16 mouse cellular contexts compared by ENCODE assay signal in the genomic region with DNA sequence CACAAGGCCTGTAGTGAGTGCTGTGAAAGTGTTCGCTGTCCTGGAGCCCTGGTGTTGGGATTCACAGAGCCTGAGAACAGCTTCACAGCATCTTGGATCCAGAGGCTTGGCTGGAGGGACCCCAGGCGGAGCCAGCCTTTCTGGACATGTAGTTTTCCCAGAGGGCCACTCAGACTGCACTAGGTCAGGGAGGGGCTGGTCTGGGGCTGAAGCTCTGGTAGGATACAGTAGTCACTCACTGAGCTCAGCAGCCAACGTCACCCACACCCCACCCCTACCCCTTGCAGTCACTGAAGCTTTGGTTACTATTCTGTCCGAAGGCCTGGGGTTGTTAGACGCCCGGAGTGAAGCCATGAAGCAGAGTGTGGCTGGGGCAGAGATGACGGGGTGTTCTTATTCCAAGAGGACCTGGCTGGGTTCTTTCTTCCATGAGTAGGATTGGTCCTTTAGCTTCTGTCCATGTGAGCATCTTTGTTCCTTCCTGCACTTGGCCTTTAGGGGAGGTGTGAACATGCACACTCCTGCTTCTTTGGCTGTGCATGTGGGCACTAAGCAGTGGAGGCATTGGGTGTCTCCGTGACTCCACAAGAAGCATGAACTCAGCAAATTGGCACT. TPM values are rescaled to one million over a fixed set of nuclear protein-coding genes. Genes with fewer than 3 reads are reported as not detected.
DNase-seq lines count a peak whose midpoint lies in the region; ATAC-seq and TF ChIP-seq lines count a peak whose summit lies in the region.
"Had no signal": no experiment of that assay in that cellular context is flagged by ENCODE, and none has a peak within 500 bp of the region (broad histone marks: within the 10 kb centered on the region; RNA-seq: fewer than 3 reads in every experiment).

No protein-coding gene starts in this region.

- H3K27ac ChIP-seq in heart, embryonic 11.5 days (ENCODE audit: low read depth, low read length), result no peak overlapping the region
- H3K27ac ChIP-seq in midbrain, postnatal 0 days (ENCODE audit: low read depth, low read length), result no peak overlapping the region
- no peak overlapping the region for H3K27ac ChIP-seq in midbrain, embryonic 14.5 days (replicated peaks; ENCODE audit: low read depth, low read length)
- H3K27ac ChIP-seq in olfactory bulb, adult 2 months (ENCODE audit: insufficient read depth, low read depth, low read length), result no peak overlapping the region
- H3K27ac ChIP-seq: heart, embryonic 13.5 days; limb, embryonic 10.5 days; stomach, embryonic 15.5 days had no signal

- DNase-seq in heart, adult 18-20 months, result peak; percentile 57 to 72
- DNase-seq in midbrain, postnatal 0 days (ENCODE audit: low spot score), result no peak
- no peak for DNase-seq in midbrain, embryonic 14.5 days
- peak; percentile 72 for DNase-seq in gastrocnemius, postnatal 25 days
- DNase-seq in urinary bladder, postnatal 36 days (ENCODE audit: low spot score in 2 of 2), result no peak
- DNase-seq in thymus, postnatal 14 days, result no peak
- DNase-seq: forebrain, postnatal 0 days; kidney, adult 18-20 months; layer of hippocampus, adult 9-11 months had no signal

- no peak overlapping the region for H3K4me3 ChIP-seq in heart, embryonic 11.5 days (ENCODE audit: low read depth, low read length)
- no peak overlapping the region for H3K4me3 ChIP-seq in midbrain, postnatal 0 days (ENCODE audit: low read depth, low read length)
- no peak overlapping the region for H3K4me3 ChIP-seq in midbrain, embryonic 14.5 days (replicated peaks; ENCODE audit: low read depth, low read length)
- peak overlapping the region; percentile 2; the same call in 1 of the 2 replicates for H3K4me3 ChIP-seq in olfactory bulb, adult 2 months (ENCODE audit: insufficient read depth, low read depth, low read length)
- H3K4me3 ChIP-seq: heart, embryonic 13.5 days; limb, embryonic 10.5 days; stomach, embryonic 15.5 days had no signal

- H3K4me1 ChIP-seq in heart, embryonic 11.5 days (ENCODE audit: control insufficient read depth, insufficient read depth, low read length), result peaks cover 13% of the 10 kb centered on the region
- no peaks in the 10 kb centered on the region for H3K4me1 ChIP-seq in midbrain, postnatal 0 days (ENCODE audit: insufficient read depth, low read length)
- peaks cover 7% of the 10 kb centered on the region for H3K4me1 ChIP-seq in midbrain, embryonic 14.5 days (ENCODE audit: control insufficient read depth, insufficient read depth, low read length)
- peaks cover 12% of the 10 kb centered on the region for H3K4me1 ChIP-seq in olfactory bulb, adult 2 months (ENCODE audit: control insufficient read depth, insufficient read depth, low read length)

- no peak overlapping the region for H3K4me2 ChIP-seq in heart, embryonic 11.5 days
- peak overlapping the region; percentile 95; the same call in 1 of the 2 replicates for H3K4me2 ChIP-seq in midbrain, postnatal 0 days (ENCODE audit: low read depth, low read length, poor library complexity, severe bottlenecking)
- H3K4me2 ChIP-seq in midbrain, embryonic 14.5 days (ENCODE audit: low read length), result no peak overlapping the region
- H3K4me2 ChIP-seq: heart, embryonic 13.5 days; stomach, embryonic 15.5 days had no signal

- no peak for TF ChIP-seq CTCF in midbrain, postnatal 0 days (IDR thresholded peaks at IDR 0.05)
- no peak for TF ChIP-seq CTCF in olfactory bulb, adult 2 months (IDR thresholded peaks at IDR 0.05; ENCODE audit: insufficient read depth, low read depth, low read length)

- WGBS in heart, embryonic 11.5 days (ENCODE audit: insufficient replicate concordance), result 71% methylated on average over 8 of the region's 8 CpGs
- 69% methylated on average over 8 of the region's 8 CpGs for WGBS in midbrain, postnatal 0 days
- 77% methylated on average over 8 of the region's 8 CpGs for WGBS in midbrain, embryonic 14.5 days
- WGBS in olfactory bulb, adult 2 months, result 71% methylated on average over 8 of the region's 8 CpGs

- no peak for ATAC-seq in heart, embryonic 11.5 days (replicated peaks; ENCODE audit: insufficient number of reproducible peaks, low FRiP score, low TSS enrichment)
- ATAC-seq in midbrain, postnatal 0 days (ENCODE audit: low FRiP score), result no peak; the same call in 1 of the 2 replicates
- ATAC-seq in midbrain, embryonic 14.5 days (ENCODE audit: low FRiP score, low TSS enrichment), result no peak
- ATAC-seq: forebrain, postnatal 0 days had no signal

- H3K9me3 ChIP-seq in heart, embryonic 11.5 days (replicated peaks; ENCODE audit: control insufficient read depth, low read length), result no peaks in the 10 kb centered on the region
- H3K9me3 ChIP-seq in midbrain, postnatal 0 days (ENCODE audit: low read length), result no peaks in the 10 kb centered on the region
- no peaks in the 10 kb centered on the region for H3K9me3 ChIP-seq in midbrain, embryonic 14.5 days (ENCODE audit: control insufficient read depth, low read length)
- H3K9me3 ChIP-seq: heart, embryonic 13.5 days; limb, embryonic 10.5 days; stomach, embryonic 15.5 days had no signal

- no peaks in the 10 kb centered on the region for H3K36me3 ChIP-seq in heart, embryonic 11.5 days (ENCODE audit: control insufficient read depth, insufficient read depth, low read length)
- no peaks in the 10 kb centered on the region for H3K36me3 ChIP-seq in midbrain, postnatal 0 days (ENCODE audit: insufficient read depth, low read length)
- no peaks in the 10 kb centered on the region for H3K36me3 ChIP-seq in midbrain, embryonic 14.5 days (ENCODE audit: control insufficient read depth, insufficient read depth, low read length)
- H3K36me3 ChIP-seq: heart, embryonic 13.5 days; limb, embryonic 10.5 days; stomach, embryonic 15.5 days had no signal

- no peak overlapping the region for H3K9ac ChIP-seq in heart, embryonic 11.5 days (ENCODE audit: low read depth, low read length)
- no peak overlapping the region for H3K9ac ChIP-seq in midbrain, postnatal 0 days (replicated peaks; ENCODE audit: low read length, poor library complexity, severe bottlenecking)
- no peak overlapping the region for H3K9ac ChIP-seq in midbrain, embryonic 14.5 days (replicated peaks; ENCODE audit: low read length)
- H3K9ac ChIP-seq: forebrain, postnatal 0 days; heart, embryonic 13.5 days; stomach, embryonic 15.5 days had no signal

- peaks cover 33% of the 10 kb centered on the region for H3K27me3 ChIP-seq in heart, embryonic 11.5 days (ENCODE audit: control insufficient read depth, insufficient read depth, low read length)
- peaks cover 26% of the 10 kb centered on the region for H3K27me3 ChIP-seq in midbrain, postnatal 0 days (ENCODE audit: insufficient read depth, low read length)
- peaks cover 37% of the 10 kb centered on the region for H3K27me3 ChIP-seq in midbrain, embryonic 14.5 days (ENCODE audit: control insufficient read depth, insufficient read depth, low read length)

- TF ChIP-seq POLR2A in olfactory bulb, adult 2 months (IDR thresholded peaks at IDR 0.05; ENCODE audit: insufficient read depth, low read depth, low read length), result no peak

RNA-seq across cellular contexts. Expression of a gene that starts 2.3 kb away (rescaled TPM):
- total RNA-seq in heart, adult 18-20 months (2021), result 100 to 1,000 TPM; 144 to 148 TPM
- polyA plus RNA-seq in heart, embryonic 11.5 days (2014; fragmentation: Nextera tagmentation; extraction: Ambion mirVana), result 0.43 and 0.79 TPM in 2 replicates
- 18.9 and 23.3 TPM in 2 replicates for total RNA-seq in midbrain, postnatal 0 days (2014; rRNA removed)
- 13.6 and 14.0 TPM in 2 replicates for polyA plus RNA-seq in midbrain, postnatal 0 days (2015; fragmentation: Nextera tagmentation; extraction: Ambion mirVana)
- polyA plus RNA-seq in midbrain, embryonic 14.5 days (2014; fragmentation: Nextera tagmentation; extraction: Ambion mirVana), result 3.4 and 4.9 TPM in 2 replicates
- total RNA-seq in gastrocnemius, postnatal 25 days (2021), result 10 to 100 TPM; 63.5 to 67.3 TPM
- not detected in 2 replicates for polyA plus RNA-seq in olfactory bulb, adult 2 months (2012; ENCODE audit: insufficient read depth, insufficient read length, low replicate concordance, missing spikeins)

RNA-seq across cellular contexts. Expression of a gene that starts 12.1 kb away (rescaled TPM):
- 100 to 1,000 TPM; 194 to 199 TPM for total RNA-seq in heart, adult 18-20 months (2021)
- 195 and 206 TPM in 2 replicates for polyA plus RNA-seq in heart, embryonic 11.5 days (2014; fragmentation: Nextera tagmentation; extraction: Ambion mirVana)
- total RNA-seq in midbrain, postnatal 0 days (2014; rRNA removed), result 87.8 and 100 TPM in 2 replicates
- 240 and 265 TPM in 2 replicates for polyA plus RNA-seq in midbrain, postnatal 0 days (2015; fragmentation: Nextera tagmentation; extraction: Ambion mirVana)
- 249 and 282 TPM in 2 replicates for polyA plus RNA-seq in midbrain, embryonic 14.5 days (2014; fragmentation: Nextera tagmentation; extraction: Ambion mirVana)
- 100 to 1,000 TPM; 152 to 165 TPM for total RNA-seq in gastrocnemius, postnatal 25 days (2021)
- not detected in 2 replicates for polyA plus RNA-seq in olfactory bulb, adult 2 months (2012; ENCODE audit: insufficient read depth, insufficient read length, low replicate concordance, missing spikeins)

RNA-seq across cellular contexts. Expression of a gene that starts 13.2 kb away (rescaled TPM):
- 1 to 10 TPM; 4.3 to 4.7 TPM for total RNA-seq in heart, adult 18-20 months (2021)
- polyA plus RNA-seq in heart, embryonic 11.5 days (2014; fragmentation: Nextera tagmentation; extraction: Ambion mirVana), result 6.1 and 8.1 TPM in 2 replicates
- total RNA-seq in midbrain, postnatal 0 days (2014; rRNA removed), result 8.8 and 10.5 TPM in 2 replicates
- polyA plus RNA-seq in midbrain, postnatal 0 days (2015; fragmentation: Nextera tagmentation; extraction: Ambion mirVana), result 8.8 and 10.8 TPM in 2 replicates
- polyA plus RNA-seq in midbrain, embryonic 14.5 days (2014; fragmentation: Nextera tagmentation; extraction: Ambion mirVana), result 11.6 and 15.2 TPM in 2 replicates
- 1 to 10 TPM; 4.3 to 4.7 TPM for total RNA-seq in gastrocnemius, postnatal 25 days (2021)
- not detected in 2 replicates for polyA plus RNA-seq in olfactory bulb, adult 2 months (2012; ENCODE audit: insufficient read depth, insufficient read length, low replicate concordance, missing spikeins)

RNA-seq across cellular contexts. Expression of a gene that starts 24.9 kb away (rescaled TPM):
- total RNA-seq in heart, adult 18-20 months (2021), result not detected
- not detected in 2 replicates for polyA plus RNA-seq in heart, embryonic 11.5 days (2014; fragmentation: Nextera tagmentation; extraction: Ambion mirVana)
- not detected in 2 replicates for total RNA-seq in midbrain, postnatal 0 days (2014; rRNA removed)
- polyA plus RNA-seq in midbrain, postnatal 0 days (2015; fragmentation: Nextera tagmentation; extraction: Ambion mirVana), result not detected in 2 replicates
- not detected in 2 replicates for polyA plus RNA-seq in midbrain, embryonic 14.5 days (2014; fragmentation: Nextera tagmentation; extraction: Ambion mirVana)
- under 1 TPM in 1 of 2 experiments, not detected in 1; 0.23 TPM for total RNA-seq in gastrocnemius, postnatal 25 days (2021)
- not detected in 2 replicates for polyA plus RNA-seq in olfactory bulb, adult 2 months (2012; ENCODE audit: insufficient read depth, insufficient read length, low replicate concordance, missing spikeins)
- total RNA-seq: forebrain, postnatal 0 days; megakaryocyte-erythroid progenitor cell, adult 5-6 weeks had no signal
- polyA plus RNA-seq: forebrain, postnatal 0 days; heart, embryonic 13.5 days; limb, embryonic 10.5 days; neural tube, embryonic 11.5 days had no signal

RNA-seq across cellular contexts. Expression of a gene that starts 35.1 kb away (rescaled TPM):
- total RNA-seq in heart, adult 18-20 months (2021), result 100 to 1,000 TPM; 144 to 158 TPM
- 296 and 306 TPM in 2 replicates for polyA plus RNA-seq in heart, embryonic 11.5 days (2014; fragmentation: Nextera tagmentation; extraction: Ambion mirVana)
- 16.6 and 28.6 TPM in 2 replicates for total RNA-seq in midbrain, postnatal 0 days (2014; rRNA removed)
- polyA plus RNA-seq in midbrain, postnatal 0 days (2015; fragmentation: Nextera tagmentation; extraction: Ambion mirVana), result 231 and 238 TPM in 2 replicates
- polyA plus RNA-seq in midbrain, embryonic 14.5 days (2014; fragmentation: Nextera tagmentation; extraction: Ambion mirVana), result 120 and 138 TPM in 2 replicates
- total RNA-seq in gastrocnemius, postnatal 25 days (2021), result 100 to 1,000 TPM; 103 to 142 TPM
- not detected in 2 replicates for polyA plus RNA-seq in olfactory bulb, adult 2 months (2012; ENCODE audit: insufficient read depth, insufficient read length, low replicate concordance, missing spikeins)

Comparison
In these comparisons a context has a peak if more than half of its experiments do, and no peak if none do; other contexts are left out.
1. DNase-seq: peak in heart, adult 18-20 months (2 of 2) and gastrocnemius, postnatal 25 days (single experiment); none in midbrain, postnatal 0 days (single experiment), midbrain, embryonic 14.5 days (single experiment), urinary bladder, postnatal 36 days (0 of 2) and thymus, postnatal 14 days (single experiment).
2. RNA of a gene that starts 12.1 kb away (polyA plus RNA-seq): 249 to 282 TPM in midbrain, embryonic 14.5 days, 240 to 265 TPM in midbrain, postnatal 0 days and 195 to 206 TPM in heart, embryonic 11.5 days; not detected in olfactory bulb, adult 2 months; every median in the first group is over 100 times any median in the second.